ENCODE assay signal across 40 mouse cellular contexts in the genomic region with DNA sequence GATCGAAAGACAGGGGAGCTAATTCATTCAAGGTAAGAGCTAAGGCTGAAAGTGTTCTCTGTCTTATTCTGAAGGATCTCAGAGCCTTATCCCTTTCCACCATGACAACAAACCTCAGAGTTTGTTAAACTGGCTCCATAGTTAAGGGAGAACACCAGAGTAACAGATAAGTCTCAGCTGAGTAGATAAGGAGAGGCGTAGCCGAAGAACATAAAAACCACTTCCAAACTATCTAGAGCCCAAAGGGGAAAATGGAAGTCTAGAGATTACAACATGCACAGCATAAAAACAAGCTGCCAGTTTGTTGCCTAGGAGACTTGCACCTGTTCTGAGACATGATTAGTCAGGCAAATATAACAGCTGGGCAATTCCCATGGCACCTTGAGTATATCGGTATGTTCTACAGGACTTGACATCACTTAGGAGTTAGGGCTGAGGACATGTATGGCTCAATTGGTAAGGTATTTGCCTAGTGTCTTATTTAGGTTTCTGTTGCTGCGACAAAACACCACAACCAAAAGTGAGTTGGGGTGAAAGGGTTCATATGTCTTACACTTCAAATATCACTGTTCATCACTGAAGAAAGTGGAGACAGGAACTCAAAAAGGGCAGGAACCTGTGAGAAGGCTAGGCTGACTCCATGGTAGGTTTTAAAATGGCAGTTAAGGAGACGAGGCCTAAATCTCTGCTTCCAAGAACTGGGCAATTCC. TPM values are rescaled to one million over a fixed set of nuclear protein-coding genes. Genes with fewer than 3 reads are reported as not detected.
A peak's percentile ranks its signal among the peaks of the same experiment; 100 is the strongest.
DNase-seq lines count a peak whose midpoint lies in the region; ATAC-seq and TF ChIP-seq lines count a peak whose summit lies in the region.
"Had no signal": no experiment of that assay in that cellular context is flagged by ENCODE, and none has a peak within 500 bp of the region (broad histone marks: within the 10 kb centered on the region; RNA-seq: fewer than 3 reads in every experiment).

No protein-coding gene starts in this region.

- no peak overlapping the region for H3K27ac ChIP-seq in hindbrain, postnatal 0 days
- no peak overlapping the region for H3K27ac ChIP-seq in hindbrain, embryonic 12.5 days
- no peak overlapping the region for H3K27ac ChIP-seq in MEL (ENCODE audit: control insufficient read depth, low read depth, low read length)
- H3K27ac ChIP-seq: embryonic facial prominence, embryonic 15.5 days; forebrain, embryonic 13.5 days; kidney, postnatal 0 days; limb, embryonic 10.5 days; limb, embryonic 15.5 days; liver, embryonic 14.5 days; midbrain, embryonic 13.5 days had no signal

- no peaks in the 10 kb centered on the region for H3K36me3 ChIP-seq in hindbrain, postnatal 0 days (ENCODE audit: insufficient read depth, low read length)
- H3K36me3 ChIP-seq in hindbrain, embryonic 12.5 days = no peaks in the 10 kb centered on the region
- peaks cover 0 to 8% of the 10 kb centered on the region in 2 experiments; a peak in 2 of 4 replicates for H3K36me3 ChIP-seq in MEL (ENCODE audit: control insufficient read depth in 1 of 2, insufficient read depth in 2 of 2, low read length in 2 of 2)
- H3K36me3 ChIP-seq: embryonic facial prominence, embryonic 15.5 days; limb, embryonic 10.5 days; limb, embryonic 15.5 days; midbrain, embryonic 13.5 days had no signal

- TF ChIP-seq CTCF in hindbrain, postnatal 0 days (IDR thresholded peaks at IDR 0.05; ENCODE audit: low read depth) = no peak
- TF ChIP-seq CTCF in MEL (IDR thresholded peaks at IDR 0.05 in 2 of 3, conservative IDR thresholded peaks at IDR 0.05 in 1 of 3; ENCODE audit: control insufficient read depth in 1 of 3, insufficient read depth in 1 of 3, low read depth in 2 of 3, low read length in 3 of 3, poor library complexity in 1 of 3, severe bottlenecking in 1 of 3) = no peak

- no peak overlapping the region for H3K4me2 ChIP-seq in hindbrain, postnatal 0 days (ENCODE audit: low read depth, low read length)
- no peak overlapping the region for H3K4me2 ChIP-seq in hindbrain, embryonic 12.5 days (replicated peaks)
- H3K4me2 ChIP-seq: embryonic facial prominence, embryonic 15.5 days; forebrain, embryonic 13.5 days; limb, embryonic 15.5 days; lung, embryonic 14.5 days; midbrain, embryonic 13.5 days had no signal

- TF ChIP-seq POLR2A in MEL (IDR thresholded peaks at IDR 0.05; ENCODE audit: control insufficient read depth in 1 of 2, insufficient read depth in 1 of 2, low read depth in 1 of 2, low read length in 2 of 2, poor library complexity in 1 of 2) = no peak

- H3K9ac ChIP-seq in hindbrain, postnatal 0 days (replicated peaks; ENCODE audit: low read length) = no peak overlapping the region
- H3K9ac ChIP-seq in hindbrain, embryonic 12.5 days = no peak overlapping the region
- H3K9ac ChIP-seq in MEL (ENCODE audit: control insufficient read depth, low read depth, low read length, poor library complexity, severe bottlenecking) = no peak overlapping the region
- H3K9ac ChIP-seq: embryonic facial prominence, embryonic 15.5 days; forebrain, embryonic 13.5 days; limb, embryonic 15.5 days; liver, embryonic 14.5 days; lung, embryonic 14.5 days; midbrain, embryonic 13.5 days had no signal

- no peak for ATAC-seq in hindbrain, postnatal 0 days
- no peak for ATAC-seq in hindbrain, embryonic 12.5 days (ENCODE audit: low FRiP score)
- ATAC-seq in megakaryocyte progenitor cell, adult 5-6 weeks (replicated peaks; ENCODE audit: poor library complexity) = peak; percentile 45
- ATAC-seq: activated CD4-positive, CD25-positive, alpha-beta regulatory T cell, adult 4 months; CD4-positive, CD25-positive, alpha-beta regulatory T cell, adult 4 months; forebrain, embryonic 13.5 days; intestine, embryonic 16.5 days; midbrain, embryonic 13.5 days had no signal

- DNase-seq in hindbrain, postnatal 0 days (ENCODE audit: low spot score) = peak; percentile 11
- DNase-seq in MEL (ENCODE audit: low read depth, low spot score) = peak; percentile 50
- DNase-seq in embryo, embryonic 10.5 days (ENCODE audit: low spot score) = no peak
- no peak for DNase-seq in heart, postnatal 14 days
- DNase-seq in embryo, embryonic 11 days = no peak
- DNase-seq: adrenal gland, adult 2 months; adrenal gland, postnatal 36 days; cerebellum, adult 8-10 months; cerebellum, postnatal 25 days; gastrocnemius, postnatal 14 days; kidney, adult 8-10 months; kidney, postnatal 4 days; layer of hippocampus, postnatal 36 days; lung, embryonic 14.5 days; lung, postnatal 14 days; right cerebral cortex, adult 18-20 months; thymus, postnatal 14 days had no signal

- no peak for TF ChIP-seq RAD21 in MEL (IDR thresholded peaks at IDR 0.05; ENCODE audit: low read depth, low read length)

- 85% methylated on average over 6 of the region's 6 CpGs for WGBS in hindbrain, postnatal 0 days
- 90% methylated on average over 6 of the region's 6 CpGs for WGBS in hindbrain, embryonic 12.5 days

- H3K4me3 ChIP-seq in hindbrain, postnatal 0 days (ENCODE audit: low read length) = no peak overlapping the region
- H3K4me3 ChIP-seq in hindbrain, embryonic 12.5 days = no peak overlapping the region
- no peak overlapping the region for H3K4me3 ChIP-seq in MEL (ENCODE audit: control insufficient read depth in 1 of 2, insufficient read depth in 1 of 2, low read depth in 2 of 2, low read length in 2 of 2)
- H3K4me3 ChIP-seq: embryonic facial prominence, embryonic 15.5 days; forebrain, embryonic 13.5 days; limb, embryonic 10.5 days; limb, embryonic 15.5 days; midbrain, embryonic 13.5 days had no signal

- peak; percentile 86 to 87 for TF ChIP-seq EP300 in MEL (IDR thresholded peaks at IDR 0.05; ENCODE audit: low read depth in 1 of 2, low read length in 2 of 2)

- no peaks in the 10 kb centered on the region for H3K27me3 ChIP-seq in hindbrain, postnatal 0 days (ENCODE audit: insufficient read depth, low read length)
- H3K27me3 ChIP-seq in hindbrain, embryonic 12.5 days = no peaks in the 10 kb centered on the region
- no peaks in the 10 kb centered on the region; a peak in 1 of 4 replicates for H3K27me3 ChIP-seq in MEL (ENCODE audit: control insufficient read depth in 1 of 2, insufficient read depth in 2 of 2, low read length in 2 of 2)
- H3K27me3 ChIP-seq: embryonic facial prominence, embryonic 15.5 days; forebrain, embryonic 13.5 days; limb, embryonic 15.5 days; midbrain, embryonic 13.5 days had no signal

- no peaks in the 10 kb centered on the region for H3K79me2 ChIP-seq in MEL (ENCODE audit: control insufficient read depth, insufficient read depth, low read length, poor library complexity)

- intact Hi-C loops in heart, postnatal 14 days (cut with DNase I) = no loop called here

- H3K4me1 ChIP-seq in hindbrain, postnatal 0 days (ENCODE audit: insufficient read depth, low read length) = no peaks in the 10 kb centered on the region
- H3K4me1 ChIP-seq in hindbrain, embryonic 12.5 days = no peaks in the 10 kb centered on the region
- peaks cover 3 to 15% of the 10 kb centered on the region in 2 experiments; a peak in 3 of 4 replicates for H3K4me1 ChIP-seq in MEL (ENCODE audit: control insufficient read depth in 1 of 2, insufficient read depth in 2 of 2, low read length in 2 of 2)
- H3K4me1 ChIP-seq: embryonic facial prominence, embryonic 15.5 days; forebrain, embryonic 13.5 days; limb, embryonic 10.5 days; limb, embryonic 15.5 days; midbrain, embryonic 13.5 days had no signal

- no peaks in the 10 kb centered on the region for H3K9me3 ChIP-seq in hindbrain, postnatal 0 days (ENCODE audit: low read length)
- H3K9me3 ChIP-seq in hindbrain, embryonic 12.5 days (replicated peaks) = no peaks in the 10 kb centered on the region
- no peaks in the 10 kb centered on the region for H3K9me3 ChIP-seq in MEL (replicated peaks; ENCODE audit: insufficient read depth, low read length)
- H3K9me3 ChIP-seq: embryonic facial prominence, embryonic 15.5 days; forebrain, embryonic 13.5 days; limb, embryonic 10.5 days; limb, embryonic 15.5 days; midbrain, embryonic 13.5 days had no signal

TF ChIP-seq in MEL, 35 proteins besides CTCF, POLR2A, EP300 and RAD21 (continues in another document):
- TF ChIP-seq HCFC1 (IDR thresholded peaks at IDR 0.05; ENCODE audit: low read depth, low read length) = no peak
- no peak for TF ChIP-seq POLR2AphosphoS2 (IDR thresholded peaks at IDR 0.05; ENCODE audit: low read length)
- TF ChIP-seq KAT2A (conservative IDR thresholded peaks at IDR 0.05; ENCODE audit: low read depth, low read length) = no peak; the same call in 1 of the 2 replicates
- no peak for TF ChIP-seq NRF1 (IDR thresholded peaks at IDR 0.05; ENCODE audit: insufficient read depth, low read depth, low read length, poor library complexity, severe bottlenecking)

RNA-seq across cellular contexts. Expression of a gene that starts 4.3 kb away (rescaled TPM):
- not detected in 2 replicates for total RNA-seq in hindbrain, postnatal 0 days (2014; rRNA removed)
- polyA plus RNA-seq in hindbrain, postnatal 0 days (2015; fragmentation: Nextera tagmentation; extraction: Ambion mirVana) = not detected in 2 replicates
- polyA plus RNA-seq in hindbrain, embryonic 12.5 days (2016; fragmentation: Nextera tagmentation; extraction: Ambion mirVana) = not detected in 2 replicates
- total RNA-seq in MEL (2012; rRNA removed) = not detected in 2 replicates
- not detected for polyA plus RNA-seq in MEL (2012; ENCODE audit: insufficient read depth in 1 of 2, insufficient read length in 2 of 2, low read depth in 1 of 2, low replicate concordance in 2 of 2, missing spikeins in 1 of 2)
- total RNA-seq in megakaryocyte progenitor cell, adult 5-6 weeks (2015) = not detected in 2 replicates
- not detected in 2 replicates for total RNA-seq in megakaryocyte progenitor cell, adult 5-6 weeks (2017)
- not detected for total RNA-seq in heart, postnatal 14 days (2021)
- total RNA-seq: adrenal gland, adult 2 months; adrenal gland, postnatal 36 days; gastrocnemius, postnatal 14 days; granulocyte monocyte progenitor cell, adult 5-6 weeks; heart, postnatal 25 days; layer of hippocampus, postnatal 36 days; megakaryocyte, adult 5-6 weeks; neutrophil, adult 5-6 weeks had no signal
- polyA plus RNA-seq: activated CD4-positive, CD25-positive, alpha-beta regulatory T cell, adult 4 months; adrenal gland, adult 2 months; CD4-positive, CD25-positive, alpha-beta regulatory T cell, adult 4 months; embryonic facial prominence, embryonic 15.5 days; forebrain, embryonic 13.5 days; heart, embryonic 14.5 days; hindbrain, embryonic 11.5 days; intestine, embryonic 16.5 days; kidney, postnatal 0 days; limb, embryonic 10.5 days; limb, embryonic 15.5 days; liver, embryonic 14.5 days; lung, embryonic 14.5 days; midbrain, embryonic 13.5 days; neural tube, embryonic 11.5 days; spleen, adult 2 months; stomach, embryonic 14.5 days; testis, adult 2 months; urinary bladder, adult 2 months had no signal

RNA-seq across cellular contexts. Expression of a gene that starts 5.1 kb away (rescaled TPM):
- total RNA-seq in hindbrain, postnatal 0 days (2014; rRNA removed) = 0.26 TPM in 1 of 2 replicates, not detected in the other
- 1.9 and 2.5 TPM in 2 replicates for polyA plus RNA-seq in hindbrain, postnatal 0 days (2015; fragmentation: Nextera tagmentation; extraction: Ambion mirVana)
- 2.0 and 3.1 TPM in 2 replicates for polyA plus RNA-seq in hindbrain, embryonic 12.5 days (2016; fragmentation: Nextera tagmentation; extraction: Ambion mirVana)
- total RNA-seq in MEL (2012; rRNA removed) = not detected in 2 replicates
- polyA plus RNA-seq in MEL (2012; ENCODE audit: insufficient read depth in 1 of 2, insufficient read length in 2 of 2, low read depth in 1 of 2, low replicate concordance in 2 of 2, missing spikeins in 1 of 2) = not detected
- total RNA-seq in megakaryocyte progenitor cell, adult 5-6 weeks (2015) = 0.56 and 1.1 TPM in 2 replicates
- not detected in 2 replicates for total RNA-seq in megakaryocyte progenitor cell, adult 5-6 weeks (2017)
- total RNA-seq in heart, postnatal 14 days (2021) = 1 to 10 TPM; 1.6 to 2.2 TPM
- total RNA-seq: layer of hippocampus, postnatal 36 days; neutrophil, adult 5-6 weeks had no signal
- polyA plus RNA-seq: activated CD4-positive, CD25-positive, alpha-beta regulatory T cell, adult 4 months; CD4-positive, CD25-positive, alpha-beta regulatory T cell, adult 4 months had no signal

RNA-seq across cellular contexts. Expression of a gene that starts 22.8 kb away (rescaled TPM):
- 103 and 110 TPM in 2 replicates for total RNA-seq in hindbrain, postnatal 0 days (2014; rRNA removed)
- 26.9 and 28.3 TPM in 2 replicates for polyA plus RNA-seq in hindbrain, postnatal 0 days (2015; fragmentation: Nextera tagmentation; extraction: Ambion mirVana)
- 67.8 and 68.0 TPM in 2 replicates for polyA plus RNA-seq in hindbrain, embryonic 12.5 days (2016; fragmentation: Nextera tagmentation; extraction: Ambion mirVana)
- total RNA-seq in MEL (2012; rRNA removed) = 0.23 and 0.26 TPM in 2 replicates
- under 1 TPM in 1 of 2 experiments, not detected in 1; 0.75 TPM for polyA plus RNA-seq in MEL (2012; ENCODE audit: insufficient read depth in 1 of 2, insufficient read length in 2 of 2, low read depth in 1 of 2, low replicate concordance in 2 of 2, missing spikeins in 1 of 2)
- total RNA-seq in megakaryocyte progenitor cell, adult 5-6 weeks (2015) = 6.9 and 8.6 TPM in 2 replicates
- total RNA-seq in megakaryocyte progenitor cell, adult 5-6 weeks (2017) = 9.4 and 10.6 TPM in 2 replicates
- 10 to 100 TPM; 45.6 to 45.9 TPM for total RNA-seq in heart, postnatal 14 days (2021)

Comparison
In these comparisons a context has a peak if more than half of its experiments do, and no peak if none do; other contexts are left out.
1. DNase-seq: peak in hindbrain, postnatal 0 days (single experiment) and MEL (single experiment); none in embryo, embryonic 10.5 days (single experiment), heart, postnatal 14 days (0 of 2) and embryo, embryonic 11 days (single experiment).